Mouse (Mus musculus) spleen, adult 12 weeks (tissue): ENCODE measurements around the gene Dop1b.
"Not testable (repeated sequence)": the region's sequence is repeated elsewhere in the genome, so short reads cannot be mapped to it uniquely, and the experiment has no call there.

ENCODE experiments used
- DNase-seq: peaks from one replicate; pipeline ENCODE4 v3.0.0; 2022; ENCODE audit warnings: low spot score

The Dop1b gene

DNA sequence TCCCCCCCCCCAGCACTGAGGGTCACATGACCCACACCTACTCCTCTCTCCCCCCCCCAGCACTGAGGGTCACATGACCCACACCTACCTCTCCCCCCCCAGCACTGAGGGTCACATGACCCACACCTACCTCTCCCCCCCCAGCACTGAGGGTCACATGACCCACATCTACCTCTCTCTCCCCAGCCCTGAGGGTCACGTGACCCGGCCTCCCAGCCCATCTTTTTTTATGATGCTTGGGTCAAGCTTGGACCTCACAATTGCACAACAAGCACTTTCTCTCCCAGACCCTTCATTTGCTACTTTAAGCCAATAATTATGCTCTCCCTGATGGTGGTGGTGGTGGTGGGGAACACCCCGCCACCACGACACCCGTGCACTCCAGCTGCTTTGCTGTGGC, 83.7 kb downstream of the Dop1b start:
- no peak for DNase-seq

GRCm38 (mm10) chr16:93797021-93797840, 85.5 kb downstream of the Dop1b start:
- no peak for DNase-seq

DNA sequence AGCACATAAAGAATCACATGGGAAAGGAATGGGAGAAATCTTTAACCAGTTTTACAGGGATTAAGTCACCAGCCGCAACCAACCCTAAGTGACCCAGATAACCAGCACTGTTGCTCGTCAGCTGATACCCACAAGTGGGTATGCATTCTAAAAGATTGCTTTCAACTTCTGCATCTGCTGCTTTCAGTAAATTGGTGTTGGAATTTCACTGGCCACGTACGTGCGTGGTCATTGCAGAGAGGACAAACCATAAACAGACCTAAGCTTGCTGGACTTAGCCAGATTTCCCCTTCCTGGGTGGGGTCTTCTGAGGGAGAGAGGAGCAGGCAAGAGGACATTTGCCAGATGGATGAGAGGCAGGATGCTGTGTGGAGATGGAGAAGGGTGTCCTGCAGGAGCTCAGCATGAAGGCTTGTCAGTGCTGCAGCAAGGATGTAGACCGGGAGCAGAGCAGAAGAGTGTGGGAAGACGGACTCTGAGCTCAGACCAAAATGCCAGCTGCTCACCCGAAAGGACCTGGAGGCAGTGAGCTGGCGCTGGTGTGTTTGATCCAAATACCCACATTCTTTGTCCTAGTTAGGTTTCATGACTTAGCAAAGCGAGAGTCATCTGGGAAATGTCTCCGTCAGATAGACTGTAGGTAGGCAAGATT, 86.3 kb downstream of the Dop1b start:
- no peak for DNase-seq

GRCm38 (mm10) chr16:93798623-93799022, 86.9 kb downstream of the Dop1b start:
- no peak for DNase-seq

- no peak for DNase-seq
These were observed 87.4 kb downstream of the Dop1b start for GRCm38 (mm10) chr16:93799071-93799470.

GRCm38 (mm10) chr16:93799936-93800335, 88.2 kb downstream of the Dop1b start:
- DNase-seq, result no peak

DNA sequence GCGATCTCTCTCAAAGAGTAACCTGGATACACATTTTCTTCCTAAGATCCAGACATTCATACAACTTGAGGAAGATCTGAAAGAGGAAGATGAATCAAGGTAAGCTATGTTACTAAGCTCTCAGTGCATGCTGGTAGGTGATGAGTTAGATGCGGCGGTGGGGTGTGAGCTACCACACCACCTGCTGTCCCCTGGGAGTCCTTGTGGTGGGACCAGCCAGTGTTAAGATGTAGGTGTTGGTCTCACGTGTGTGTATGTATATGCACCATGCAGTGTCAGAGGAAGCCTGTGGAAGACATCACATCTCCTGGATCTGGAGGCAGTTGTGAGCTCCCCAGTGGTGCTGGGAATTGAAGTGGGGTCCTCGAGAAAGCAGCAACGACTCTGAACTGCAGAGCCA, 95.5 kb downstream of the Dop1b start:
- DNase-seq, result no peak

- no peak for DNase-seq
These were observed 96.4 kb downstream of the Dop1b start for GRCm38 (mm10) chr16:93807961-93808554.

GRCm38 (mm10) chr16:93815856-93816736, 104.4 kb downstream of the Dop1b start:
- peak; percentile 79 for DNase-seq

DNA sequence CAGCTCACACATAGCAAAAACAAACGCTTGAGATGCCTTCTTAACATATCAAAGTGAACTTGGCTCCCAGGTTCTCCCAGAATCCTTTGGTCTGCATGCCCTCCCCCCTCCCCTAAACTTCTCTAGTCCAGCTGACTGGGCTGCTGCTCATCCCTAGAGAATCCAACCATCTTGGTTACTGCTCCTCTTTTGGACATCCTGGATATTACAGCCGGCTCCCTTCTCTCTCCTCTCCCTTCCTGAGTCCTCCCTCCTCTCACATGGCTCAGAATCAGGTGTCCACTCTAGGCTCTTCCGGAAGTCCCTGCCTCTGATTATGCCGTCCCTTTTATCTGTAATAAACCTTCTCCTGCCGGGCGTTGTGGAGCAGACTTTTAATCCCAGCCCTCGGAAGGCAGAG, 105.2 kb downstream of the Dop1b start:
- no peak for DNase-seq

DNA sequence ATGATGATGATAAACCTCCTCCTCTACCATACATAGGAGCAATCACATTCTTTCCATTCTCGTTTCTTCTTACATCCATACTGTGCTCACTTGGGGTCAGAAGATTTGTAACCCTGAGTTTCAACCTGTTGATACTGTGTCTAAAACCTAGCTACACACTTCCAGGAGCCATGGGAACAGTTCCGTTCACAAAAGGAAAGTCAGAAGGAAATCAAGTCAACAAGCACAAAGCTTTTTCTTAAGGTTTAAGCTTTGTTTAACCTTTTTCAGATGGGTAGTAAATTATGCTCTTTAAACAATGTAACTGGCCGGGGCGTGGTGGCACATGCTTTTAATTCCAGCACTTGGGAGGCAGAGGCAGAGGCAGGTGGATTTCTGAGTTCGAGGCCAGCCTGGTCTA, 105.7 kb downstream of the Dop1b start:
- no peak for DNase-seq

DNA sequence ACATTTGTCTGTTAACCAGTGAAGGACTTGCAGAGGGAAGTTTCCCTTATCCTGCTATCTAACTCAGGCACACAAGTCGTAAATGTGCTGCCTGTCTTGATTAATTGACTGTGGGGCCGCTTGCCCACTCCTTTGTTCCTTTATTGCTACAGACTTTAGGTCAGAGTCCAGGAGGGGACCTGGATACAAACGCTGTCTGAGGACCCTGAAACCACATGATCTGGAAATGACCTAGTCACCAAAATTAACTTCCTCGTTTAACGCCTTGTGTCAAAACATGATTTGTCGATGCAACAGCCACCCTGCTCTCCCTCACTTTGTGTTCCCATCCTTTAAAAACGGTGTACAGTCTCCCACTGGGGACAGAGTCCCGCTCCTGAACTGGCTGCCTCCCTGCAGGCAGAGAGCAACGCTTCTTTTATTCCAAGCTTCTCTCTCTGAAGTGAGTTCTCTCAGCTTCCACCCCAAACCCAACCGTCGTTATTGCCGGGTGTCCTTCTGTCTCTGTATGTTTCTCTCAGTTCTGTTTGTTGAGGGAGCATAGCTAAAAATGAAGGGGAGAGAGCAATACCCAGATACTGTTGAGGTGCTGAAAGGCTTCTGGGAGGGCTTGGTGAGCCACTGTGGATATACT, 107.1 kb downstream of the Dop1b start:
- no peak for DNase-seq

- no peak for DNase-seq
These were observed 107.6 kb downstream of the Dop1b start for GRCm38 (mm10) chr16:93819325-93819696.

- DNase-seq, result no peak
These were observed 108.3 kb downstream of the Dop1b start for GRCm38 (mm10) chr16:93820040-93820439.

DNA sequence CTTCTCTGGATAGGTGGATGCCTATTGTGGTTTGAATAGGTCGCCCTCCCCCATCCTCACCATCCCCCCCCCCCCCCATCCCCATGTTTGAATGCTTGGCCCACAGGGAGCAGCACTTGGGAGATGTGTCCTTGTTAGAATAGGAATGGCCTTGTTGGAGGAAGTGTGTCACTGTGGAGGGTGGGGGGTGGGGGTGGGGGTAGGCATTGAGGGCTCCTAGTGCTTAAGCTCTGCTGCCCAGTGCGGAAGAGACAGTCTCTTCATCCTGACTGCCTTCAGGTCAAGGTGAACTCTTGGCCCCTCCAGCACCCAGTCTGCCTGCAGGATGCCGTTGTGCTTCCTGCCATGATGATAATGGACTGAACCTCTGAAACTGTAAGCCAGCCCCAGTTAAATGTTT, 110.0 kb downstream of the Dop1b start:
- DNase-seq, result no peak

DNA sequence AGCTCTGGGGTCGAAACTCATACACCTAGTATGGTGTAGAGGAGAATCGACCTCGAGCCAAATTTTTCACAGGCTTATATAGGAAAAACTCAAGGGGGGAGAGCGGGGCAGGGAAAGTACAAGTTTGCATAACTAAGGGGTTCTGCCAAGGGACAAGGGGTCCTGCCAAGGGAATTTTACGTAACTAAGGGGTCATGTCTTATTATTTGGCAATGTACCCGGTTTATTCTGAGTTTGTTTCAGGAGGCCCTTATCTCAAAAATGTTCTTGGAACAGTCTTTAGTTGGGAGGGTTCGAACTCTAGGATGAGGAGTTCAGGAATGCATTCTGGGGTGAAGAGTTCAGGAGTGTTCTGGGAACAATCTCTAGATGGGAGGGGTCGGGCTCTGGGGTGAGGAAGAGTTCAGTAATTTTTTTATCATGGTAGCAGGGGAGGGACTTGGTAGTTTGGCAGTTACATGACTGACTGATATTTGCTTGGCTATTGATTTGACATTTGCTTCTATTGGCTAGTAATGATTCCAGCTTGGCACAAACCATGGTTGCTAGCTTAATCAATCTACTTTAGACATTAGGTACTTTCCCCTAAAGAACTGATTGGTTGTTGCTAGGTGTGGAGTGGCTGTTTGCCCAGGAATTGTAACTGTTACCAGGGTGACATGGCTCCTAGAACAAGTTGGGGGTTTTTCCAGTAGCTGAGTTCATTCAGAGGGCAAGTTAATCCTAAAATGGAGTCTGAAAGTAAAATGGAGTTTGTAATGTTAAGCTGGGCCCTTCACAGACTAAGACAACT, 110.9 kb downstream of the Dop1b start:
- not testable (repeated sequence) for DNase-seq

DNA sequence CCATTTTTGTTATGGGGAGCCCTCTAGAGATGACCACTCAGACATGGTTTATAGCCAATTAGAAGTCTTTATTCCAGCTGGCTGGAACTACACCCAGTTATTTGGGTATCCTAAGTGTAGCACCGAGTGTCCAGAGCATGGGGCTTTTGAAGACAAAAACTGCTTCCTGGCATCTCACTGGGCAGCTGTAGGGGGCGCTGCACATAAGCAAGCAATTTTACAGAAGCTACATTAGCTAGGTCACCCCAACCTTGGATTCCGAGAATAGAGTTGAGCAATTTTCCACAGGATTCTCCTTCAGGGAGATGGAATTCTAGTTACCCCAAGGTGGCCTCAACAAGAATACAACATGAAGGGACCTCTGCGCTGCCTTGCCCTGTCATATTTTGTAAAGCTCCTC, 113.1 kb downstream of the Dop1b start:
- no peak for DNase-seq

GRCm38 (mm10) chr16:93825463-93825862, 113.8 kb downstream of the Dop1b start:
- no peak for DNase-seq

GRCm38 (mm10) chr16:93826054-93826453, 114.3 kb downstream of the Dop1b start:
- DNase-seq, result no peak

GRCm38 (mm10) chr16:93826478-93826877, 114.8 kb downstream of the Dop1b start:
- not testable (repeated sequence) for DNase-seq

GRCm38 (mm10) chr16:93826909-93827308, 115.2 kb downstream of the Dop1b start:
- DNase-seq, result no peak
